Mouse (Mus musculus) E14TG2a.4 (cell line): Measurements from ENCODE around the gene Psapl1.

Source experiments
- CTCF ChIP-seq: conservative IDR thresholded peaks from 2 replicates; pipeline ENCODE4 v1.5.1; 2014; ENCODE audit warnings: low read length
- NANOG ChIP-seq: IDR thresholded peaks from 2 replicates; pipeline ENCODE4 v1.6.1; 2014; ENCODE audit warnings: borderline replicate concordance, low read length, mixed read lengths

DNA sequence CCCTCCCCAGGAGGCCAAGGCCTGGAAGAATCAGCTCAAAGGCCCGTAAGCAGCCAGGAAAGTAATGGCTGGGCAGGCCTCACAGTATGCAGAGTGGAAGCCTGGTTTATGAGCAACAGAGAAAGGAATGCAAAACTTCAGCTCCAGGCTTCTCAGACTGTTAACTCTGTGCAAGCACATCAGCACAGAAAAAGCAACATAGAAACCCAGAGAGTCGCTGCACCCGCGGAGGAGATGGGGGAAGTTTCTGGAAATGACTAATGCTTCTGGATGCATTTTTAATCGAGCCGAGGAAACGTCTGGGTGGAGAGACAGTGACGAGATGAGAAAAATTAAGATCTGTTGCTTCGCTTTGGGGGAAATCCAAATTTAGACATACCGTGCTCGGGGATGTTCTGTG is 22.5 kb downstream of the Psapl1 start:
- no peak for TF ChIP-seq CTCF
- TF ChIP-seq NANOG: no peak
